ENCODE assay signal across 8 mouse cellular contexts in genomic region chr16:89773657-89774552, GRCm38 (mm10).
DNase-seq lines count a peak whose midpoint lies in the region; ATAC-seq lines count a peak whose summit lies in the region.

No protein-coding gene starts in this region.

- H3K4me2 ChIP-seq in forebrain, embryonic 11.5 days (ENCODE audit: low read depth, low read length, severe bottlenecking): peak overlapping the region; percentile 66
- H3K4me2 ChIP-seq in heart, embryonic 16.5 days (ENCODE audit: low read depth, low read length): peak overlapping the region; percentile 84
- peak overlapping the region; percentile 66 for H3K4me2 ChIP-seq in liver, embryonic 15.5 days
- H3K4me2 ChIP-seq in neural tube, embryonic 12.5 days (replicated peaks): peak overlapping the region; percentile 59

- peak; percentile 89 for DNase-seq in CD4-positive, CD25-positive, alpha-beta regulatory T cell, adult 2 months (ENCODE audit: low read depth, low spot score)
- DNase-seq in brain, embryonic 18.5 days (ENCODE audit: low read depth, low spot score): peak; percentile 81
- peak; percentile 93 for DNase-seq in forebrain, embryonic 11.5 days (ENCODE audit: low spot score)
- peak; percentile 81 to 90 for DNase-seq in kidney, postnatal 36 days
- DNase-seq in telencephalon, adult 2 months (ENCODE audit: low read depth, low spot score): peak; percentile 85

- no peaks in the 10 kb centered on the region for H3K36me3 ChIP-seq in forebrain, embryonic 11.5 days (ENCODE audit: control insufficient read depth, insufficient read depth, low read length)
- 0 out of 2 replicates have a peak, but pooled peaks cover 3% of the 10 kb centered on the region for H3K36me3 ChIP-seq in heart, embryonic 16.5 days (ENCODE audit: control insufficient read depth, insufficient read depth)
- no peaks in the 10 kb centered on the region for H3K36me3 ChIP-seq in liver, embryonic 15.5 days (replicated peaks)
- no peaks in the 10 kb centered on the region for H3K36me3 ChIP-seq in neural tube, embryonic 12.5 days

- H3K4me1 ChIP-seq in forebrain, embryonic 11.5 days (replicated peaks; ENCODE audit: control insufficient read depth, insufficient read depth, low read length): no peaks in the 10 kb centered on the region
- H3K4me1 ChIP-seq in heart, embryonic 16.5 days (ENCODE audit: control insufficient read depth, insufficient read depth, low read length): no peaks in the 10 kb centered on the region
- H3K4me1 ChIP-seq in liver, embryonic 15.5 days (replicated peaks): peaks cover 9% of the 10 kb centered on the region
- no peaks in the 10 kb centered on the region for H3K4me1 ChIP-seq in neural tube, embryonic 12.5 days

- H3K9ac ChIP-seq in forebrain, embryonic 11.5 days (ENCODE audit: low read length): peak overlapping the region; percentile 53
- H3K9ac ChIP-seq in heart, embryonic 16.5 days (ENCODE audit: low read length): peak overlapping the region; percentile 47
- H3K9ac ChIP-seq in liver, embryonic 15.5 days: no peak overlapping the region
- H3K9ac ChIP-seq in neural tube, embryonic 12.5 days: 0 out of 2 replicates have a peak overlapping the region, but pooled peaks have one; percentile 30

- no peak overlapping the region for H3K27ac ChIP-seq in forebrain, embryonic 11.5 days (ENCODE audit: low read depth, low read length)
- H3K27ac ChIP-seq in heart, embryonic 16.5 days (ENCODE audit: low read length): no peak overlapping the region
- no peak overlapping the region for H3K27ac ChIP-seq in liver, embryonic 15.5 days (replicated peaks)
- H3K27ac ChIP-seq in neural tube, embryonic 12.5 days: no peak overlapping the region

- ATAC-seq in forebrain, embryonic 11.5 days (replicated peaks; ENCODE audit: low FRiP score): peak; percentile 86
- ATAC-seq in heart, embryonic 16.5 days (replicated peaks; ENCODE audit: extremely low read depth, insufficient read depth, low FRiP score): peak; percentile 73
- peak; percentile 62 for ATAC-seq in liver, embryonic 15.5 days (ENCODE audit: insufficient read depth)
- peak; percentile 89 for ATAC-seq in neural tube, embryonic 12.5 days (ENCODE audit: low FRiP score, low read depth)

- H3K27me3 ChIP-seq in forebrain, embryonic 11.5 days (ENCODE audit: control insufficient read depth, insufficient read depth, low read length): no peaks in the 10 kb centered on the region
- peaks cover 2% of the 10 kb centered on the region; the same call in 1 of the 2 replicates for H3K27me3 ChIP-seq in heart, embryonic 16.5 days (ENCODE audit: control insufficient read depth, insufficient read depth, low read length)
- H3K27me3 ChIP-seq in liver, embryonic 15.5 days: no peaks in the 10 kb centered on the region
- no peaks in the 10 kb centered on the region for H3K27me3 ChIP-seq in neural tube, embryonic 12.5 days (replicated peaks)

- H3K4me3 ChIP-seq in forebrain, embryonic 11.5 days (ENCODE audit: low read depth, low read length): peak overlapping the region; percentile 30
- H3K4me3 ChIP-seq in heart, embryonic 16.5 days (ENCODE audit: low read length): peak overlapping the region; percentile 51
- H3K4me3 ChIP-seq in liver, embryonic 15.5 days (replicated peaks): peak overlapping the region; percentile 30
- H3K4me3 ChIP-seq in neural tube, embryonic 12.5 days: peak overlapping the region; percentile 29

- peaks cover 10% of the 10 kb centered on the region; the same call in 1 of the 2 replicates for H3K9me3 ChIP-seq in forebrain, embryonic 11.5 days (ENCODE audit: control insufficient read depth, low read length)
- peaks cover 15% of the 10 kb centered on the region for H3K9me3 ChIP-seq in heart, embryonic 16.5 days (replicated peaks; ENCODE audit: control insufficient read depth, low read length)
- H3K9me3 ChIP-seq in liver, embryonic 15.5 days (replicated peaks): no peaks in the 10 kb centered on the region
- peaks cover 19% of the 10 kb centered on the region for H3K9me3 ChIP-seq in neural tube, embryonic 12.5 days

- 14% methylated on average over 30 of the region's 30 CpGs for WGBS in forebrain, embryonic 11.5 days
- 9% methylated on average over 30 of the region's 30 CpGs for WGBS in heart, embryonic 16.5 days
- WGBS in liver, embryonic 15.5 days (ENCODE audit: insufficient replicate concordance): 9% methylated on average over 30 of the region's 30 CpGs
- WGBS in neural tube, embryonic 12.5 days: 14% methylated on average over 30 of the region's 30 CpGs
